Mouse (Mus musculus): ENCODE measurements around the gene Vars2.
A peak's percentile ranks its signal among the peaks of the same experiment; 100 is the strongest.

Gene Vars2

GRCm38 (mm10) chr17:35692368-35692767 is 25.0 kb upstream of the Vars2 start:
- no peak for DNase-seq (ENCODE audit: low spot score)

GRCm38 (mm10) chr17:35691811-35692210 is 24.4 kb upstream of the Vars2 start:
- no peak for DNase-seq (ENCODE audit: low spot score)

- no peak for DNase-seq (ENCODE audit: low spot score)
Observed at GRCm38 (mm10) chr17:35689936-35690645, 22.7 kb upstream of the Vars2 start.

DNA sequence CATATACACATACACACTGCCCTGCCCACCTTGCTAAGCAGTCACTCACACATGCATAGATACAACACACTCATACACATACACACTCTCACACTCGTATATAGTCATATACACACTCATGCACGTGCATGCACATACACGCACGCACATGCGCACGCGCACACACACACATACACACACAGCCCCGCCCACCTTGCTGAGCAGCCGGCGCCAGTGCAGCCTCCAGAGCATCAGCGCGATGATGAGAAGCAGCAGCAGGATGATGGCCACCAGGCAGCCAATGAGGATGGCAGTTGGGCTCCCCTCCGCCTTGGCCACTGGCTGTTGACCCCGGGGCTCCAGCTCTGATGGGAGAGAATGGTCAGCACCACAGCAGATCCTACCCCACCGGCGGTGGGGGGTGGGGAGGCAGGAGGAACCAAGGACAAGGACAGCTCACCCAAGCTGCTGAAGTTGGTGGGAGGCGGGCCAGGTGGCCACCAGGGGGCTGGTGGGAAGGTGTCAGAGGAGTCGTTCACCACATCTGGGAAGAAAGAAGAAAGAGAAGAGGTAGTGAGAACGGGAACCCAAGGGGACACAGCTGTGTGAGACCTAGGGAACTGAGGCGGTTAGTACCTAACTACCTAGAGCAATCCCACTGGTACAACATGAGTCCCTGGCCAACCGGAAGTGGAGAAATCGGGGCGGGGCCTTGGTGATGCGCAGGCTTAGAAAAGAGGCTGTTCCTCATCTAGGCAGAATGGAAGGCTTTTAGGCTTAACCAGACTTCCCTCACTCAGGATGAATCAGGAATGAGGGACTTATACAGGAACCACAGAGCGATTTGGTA is 21.2 kb upstream of the Vars2 start:
- no peak for DNase-seq (ENCODE audit: low spot score)

GRCm38 (mm10) chr17:35685061-35685460 is 17.7 kb upstream of the Vars2 start:
- DNase-seq (ENCODE audit: low spot score): no peak

GRCm38 (mm10) chr17:35681986-35682385 is 14.6 kb upstream of the Vars2 start:
- DNase-seq (ENCODE audit: low spot score): no peak

GRCm38 (mm10) chr17:35680591-35680990 is 13.2 kb upstream of the Vars2 start:
- no peak for DNase-seq (ENCODE audit: low spot score)

- DNase-seq (ENCODE audit: low spot score): peak; percentile 68
Observed at GRCm38 (mm10) chr17:35673416-35674035, 6.1 kb upstream of the Vars2 start, which contains the start of gene Gtf2h4. Gtf2h4 (minus strand) TSS chr17:35673739.

DNA sequence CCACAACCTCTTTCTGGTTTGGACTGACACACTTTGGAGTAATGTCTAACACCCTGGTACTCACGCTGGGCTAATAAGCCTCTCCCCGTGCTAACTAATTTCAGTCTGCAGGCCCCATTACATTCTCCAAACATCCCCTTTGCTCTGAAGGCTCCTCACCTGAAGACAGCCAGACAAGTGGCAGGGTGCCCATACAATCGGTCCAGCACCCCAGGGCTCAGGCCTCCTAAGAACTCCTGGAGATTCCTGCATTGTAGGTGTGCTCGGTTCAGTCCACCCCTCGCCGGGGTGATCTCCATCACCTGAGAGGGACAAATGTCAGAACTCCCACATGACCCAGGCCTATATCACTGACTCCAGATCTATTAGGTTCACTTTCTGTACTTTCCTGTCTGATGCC is 5.1 kb upstream of the Vars2 start:
- no peak for DNase-seq (ENCODE audit: low spot score)

DNA sequence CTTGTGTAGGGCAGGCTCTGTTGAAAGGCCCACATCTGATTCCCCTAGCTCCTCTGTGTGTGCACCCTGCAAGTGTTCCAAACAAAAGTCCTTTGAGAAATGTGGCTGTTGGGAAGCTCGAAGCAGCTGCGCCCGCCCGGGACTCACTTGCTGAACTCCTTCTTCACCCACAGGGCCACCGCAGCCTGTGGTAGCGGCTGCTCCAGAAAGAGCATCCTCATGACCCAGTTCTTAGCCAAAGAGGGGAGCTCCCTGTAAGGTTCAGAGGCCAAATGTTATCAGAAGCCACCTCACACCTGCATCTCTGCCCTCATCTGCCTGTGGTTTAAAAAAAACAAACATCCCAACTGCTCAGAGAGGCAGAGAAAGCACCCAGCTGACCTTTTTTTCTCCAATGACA is 4.5 kb upstream of the Vars2 start:
- no peak for DNase-seq (ENCODE audit: low spot score)

DNA sequence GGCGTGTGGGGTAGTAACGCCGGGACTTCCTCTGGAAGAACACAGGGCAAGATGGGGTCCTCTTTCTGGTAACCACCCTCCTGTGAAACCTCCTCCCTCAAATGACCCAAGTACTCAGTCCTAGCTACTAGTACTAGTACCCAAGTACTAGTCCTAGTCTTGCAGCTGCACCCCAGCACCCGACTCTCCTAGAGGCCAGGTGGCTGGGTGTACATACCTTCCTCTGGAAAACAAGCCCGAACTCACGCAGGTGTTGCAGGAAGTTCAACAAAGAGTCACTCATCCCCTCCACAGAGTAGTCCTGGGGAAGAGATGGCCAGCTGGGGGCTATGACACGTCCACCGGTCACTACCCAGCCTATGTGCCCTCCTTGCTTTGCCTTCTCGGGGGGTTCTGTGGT is 2.3 kb upstream of the Vars2 start:
- DNase-seq (ENCODE audit: low spot score): no peak

DNA sequence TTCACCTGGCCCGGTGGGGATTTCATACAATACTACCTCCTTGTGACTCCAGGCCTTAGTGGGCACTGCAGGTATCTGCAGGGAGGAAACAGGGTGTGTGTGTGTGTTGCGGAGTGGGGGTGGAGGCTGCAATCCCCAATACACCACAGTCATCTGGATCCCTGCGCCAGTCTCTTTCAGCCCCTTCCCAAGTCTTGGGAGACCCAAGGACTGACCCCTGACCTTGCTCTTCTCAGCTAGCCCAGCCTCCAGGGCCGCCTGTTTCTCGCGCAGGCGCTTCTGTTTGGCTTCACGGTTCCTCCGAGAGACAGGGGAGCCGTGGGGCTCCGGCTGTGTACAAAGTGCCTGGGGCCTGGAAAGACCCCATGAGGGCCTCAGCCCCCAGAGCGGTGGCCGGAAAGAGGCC is 538 bp downstream of the Vars2 start:
- DNase-seq (ENCODE audit: low spot score): no peak

- DNase-seq (ENCODE audit: low spot score): no peak
Observed at GRCm38 (mm10) chr17:35665957-35666515, 1.4 kb downstream of the Vars2 start.

DNA sequence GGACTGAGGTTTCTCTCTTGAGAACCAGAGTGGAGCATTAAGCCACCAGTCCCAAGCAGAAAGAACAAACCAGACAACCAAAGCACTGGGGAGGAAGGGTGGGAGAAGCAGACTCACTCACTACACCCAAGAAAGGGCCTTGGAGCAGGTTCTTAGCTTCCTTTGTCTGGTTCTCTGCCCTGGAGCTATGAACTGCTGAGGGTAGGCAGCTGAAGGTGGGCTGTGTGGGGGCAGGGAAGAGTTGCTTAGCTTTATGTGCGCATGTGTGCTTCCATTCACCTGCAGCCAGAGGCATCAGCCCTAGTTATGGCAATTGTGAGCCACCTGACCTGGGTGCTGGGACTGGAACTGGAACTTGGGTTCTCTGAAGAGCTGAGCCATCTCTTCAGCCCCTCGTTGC is 14.3 kb downstream of the Vars2 start:
- DNase-seq (ENCODE audit: low spot score): no peak

- no peak for DNase-seq (ENCODE audit: low spot score)
Observed at GRCm38 (mm10) chr17:35649429-35649828, 18.0 kb downstream of the Vars2 start.

- DNase-seq (ENCODE audit: low spot score): no peak
Observed at GRCm38 (mm10) chr17:35643609-35644236, 23.7 kb downstream of the Vars2 start, which contains the start of gene Mucl3. Mucl3 (minus strand) TSS chr17:35643695.

- no peak for DNase-seq (ENCODE audit: low spot score)
Observed at GRCm38 (mm10) chr17:35639352-35639751, 28.0 kb downstream of the Vars2 start.

DNA sequence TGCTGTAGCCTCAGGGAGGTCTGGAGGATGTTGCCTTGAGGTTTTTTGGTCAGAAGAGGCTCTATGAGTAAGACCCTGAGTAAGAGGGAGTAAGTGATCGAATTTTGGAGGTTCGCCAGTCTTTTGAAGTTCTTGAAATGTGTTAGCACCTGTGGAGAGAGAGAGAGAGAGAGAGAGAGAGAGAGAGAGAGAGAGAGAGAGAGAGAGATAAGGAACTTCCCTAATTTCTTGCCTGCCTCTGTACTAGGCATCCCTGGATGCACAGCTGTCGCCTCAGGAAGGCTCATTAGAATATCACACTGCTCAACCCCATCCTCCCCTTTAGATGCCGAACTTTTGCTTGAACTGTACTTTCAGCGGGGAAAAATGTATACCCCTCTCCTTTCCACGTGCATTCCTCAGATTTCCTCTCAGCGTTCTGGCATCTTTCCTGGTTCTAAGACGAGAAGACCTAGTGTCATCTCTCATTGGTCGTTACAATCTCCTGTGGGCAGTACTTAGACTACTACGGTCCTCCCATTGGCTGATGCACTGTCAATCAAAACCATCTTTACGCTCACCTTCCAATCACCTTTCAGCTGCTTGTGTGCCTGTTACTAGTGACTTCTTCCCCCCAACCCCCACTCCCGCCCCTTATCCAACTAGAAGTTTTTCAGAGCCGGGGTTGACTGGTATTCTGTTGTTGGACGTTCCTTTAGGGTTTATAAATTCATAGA is 28.8 kb downstream of the Vars2 start:
- no peak for DNase-seq (ENCODE audit: low spot score)

DNA sequence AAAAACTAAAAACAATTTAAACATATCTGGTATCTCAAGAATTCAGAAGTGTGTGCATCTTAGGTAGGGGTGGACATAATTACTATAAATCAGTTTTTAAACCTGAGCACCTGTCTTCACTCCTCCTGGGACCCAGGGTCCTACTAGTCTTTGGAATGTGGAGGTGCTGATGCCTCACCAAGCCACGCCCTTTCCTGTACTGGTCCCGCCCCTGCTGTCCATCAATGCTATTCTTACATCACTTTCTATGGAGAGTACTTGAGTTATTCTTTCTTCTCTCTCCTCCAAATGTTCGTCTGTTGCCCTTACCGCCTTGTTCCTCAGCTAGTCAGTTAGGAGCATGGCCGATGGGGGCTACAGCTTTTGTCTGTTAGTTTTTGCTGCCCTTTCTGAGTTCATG is 31.0 kb downstream of the Vars2 start:
- DNase-seq (ENCODE audit: low spot score): no peak

- DNase-seq (ENCODE audit: low spot score): no peak
Observed at GRCm38 (mm10) chr17:35635699-35636111, 31.7 kb downstream of the Vars2 start.

DNA sequence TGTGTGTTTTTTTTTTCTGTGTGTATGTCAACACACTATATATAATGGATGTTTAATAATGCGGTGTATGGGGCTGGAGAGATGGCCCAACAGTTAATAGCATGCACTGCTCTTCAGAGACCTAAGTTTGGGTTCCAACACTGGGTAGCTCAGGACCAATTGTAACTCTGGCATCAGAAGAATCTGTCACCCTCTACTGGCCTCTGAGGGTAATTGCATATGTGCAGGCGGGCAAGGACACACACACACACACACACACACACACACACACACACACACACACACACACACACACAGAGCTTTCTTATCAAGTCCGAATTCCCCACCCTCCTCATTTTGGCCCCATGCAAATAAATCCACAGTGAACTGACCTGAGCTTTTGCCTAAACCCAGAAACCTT is 32.2 kb downstream of the Vars2 start:
- no peak for DNase-seq (ENCODE audit: low spot score)
